Mouse (Mus musculus): ENCODE measurements around the gene Vps11. TPM values are rescaled to one million over a fixed set of nuclear protein-coding genes. Genes with fewer than 3 reads are reported as not detected.
"Not testable (repeated sequence)": the region's sequence is repeated elsewhere in the genome, so short reads cannot be mapped to it uniquely, and the experiment has no call there.

Vps11 gene
- polyA plus RNA-seq, 1 experiment from 2014 or later, result 20.9 TPM

GRCm38 (mm10) chr9:44306532-44306931, 54.9 kb downstream of the Vps11 start:
- Histone ChIP-seq H3K4me3 (ENCODE audit: low read length) (no peak overlapping the region), H3K36me3 (ENCODE audit: control insufficient read depth, insufficient read depth) (peaks cover 10% of the 10 kb centered on the region), H3K4me2 (ENCODE audit: low read depth, low read length) (no peak overlapping the region), H3K27me3 (ENCODE audit: control insufficient read depth, insufficient read depth, low read length) (no peaks in the 10 kb centered on the region), H3K27ac (ENCODE audit: low read length) (no peak overlapping the region), H3K4me1 (ENCODE audit: control insufficient read depth, insufficient read depth, low read length) (peaks cover 13% of the 10 kb centered on the region), H3K9ac (ENCODE audit: low read length) (no peak overlapping the region), H3K9me3 (replicated peaks; ENCODE audit: control insufficient read depth, low read length) (no peaks in the 10 kb centered on the region; the same call in 1 of the 2 replicates)
- WGBS, result 90% methylated on average over 6 of the region's 6 CpGs
- no peak for ATAC-seq (replicated peaks; ENCODE audit: extremely low read depth, insufficient read depth, low FRiP score)

- H3K36me3 ChIP-seq (ENCODE audit: control insufficient read depth, insufficient read depth), result peaks cover 10% of the 10 kb centered on the region
- peaks cover 11% of the 10 kb centered on the region for H3K4me1 ChIP-seq (ENCODE audit: control insufficient read depth, insufficient read depth, low read length)
- H3K9me3 ChIP-seq (replicated peaks; ENCODE audit: control insufficient read depth, low read length), result no peaks in the 10 kb centered on the region; the same call in 1 of the 2 replicates
- H3K4me3 ChIP-seq (ENCODE audit: low read length), result peak within 1 kb of the TSS; percentile 94
- H3K27ac ChIP-seq (ENCODE audit: low read length), result peak within 1 kb of the TSS; percentile 81
- WGBS, result under 1% methylated on average over 54 of the region's 54 CpGs
- peak within 1 kb of the TSS; percentile 97 for H3K9ac ChIP-seq (ENCODE audit: low read length)
- H3K27me3 ChIP-seq (ENCODE audit: control insufficient read depth, insufficient read depth, low read length), result no peaks in the 10 kb centered on the region
- peak; percentile 99 for ATAC-seq (replicated peaks; ENCODE audit: extremely low read depth, insufficient read depth, low FRiP score)
- peak within 1 kb of the TSS; percentile 92 for H3K4me2 ChIP-seq (ENCODE audit: low read depth, low read length)
These were observed 55.9 kb downstream of the Vps11 start, which contains the start of gene Hinfp for GRCm38 (mm10) chr9:44305466-44306079. Gene Hinfp, minus strand, starts transcription at chr9:44305671.

GRCm38 (mm10) chr9:44300001-44300400, 61.5 kb downstream of the Vps11 start:
- not testable (repeated sequence) for H3K9ac ChIP-seq (ENCODE audit: low read length); ATAC-seq (replicated peaks; ENCODE audit: extremely low read depth, insufficient read depth, low FRiP score); H3K27ac ChIP-seq (ENCODE audit: low read length); H3K4me2 ChIP-seq (ENCODE audit: low read depth, low read length); H3K27me3 ChIP-seq (ENCODE audit: control insufficient read depth, insufficient read depth, low read length); H3K4me3 ChIP-seq (ENCODE audit: low read length); H3K9me3 ChIP-seq (replicated peaks; ENCODE audit: control insufficient read depth, low read length)
- peaks cover 11% of the 10 kb centered on the region for H3K4me1 ChIP-seq (ENCODE audit: control insufficient read depth, insufficient read depth, low read length)
- peaks cover 53% of the 10 kb centered on the region for H3K36me3 ChIP-seq (ENCODE audit: control insufficient read depth, insufficient read depth)
- WGBS, result 88% methylated on average over 3 of the region's 3 CpGs

Small RNA genes within 50 kb of the gene (microRNA-seq; reads per million reads assigned to microRNA genes)
- not detected for gene Gm44335
- not detected for gene Mir7085

Other genes starting within 250 kb of the Vps11 start
- gene Gm49380, start 248.2 kb downstream of the Vps11 start, polyA plus RNA-seq (2015; fragmentation: Nextera tagmentation; extraction: Ambion mirVana), result 0.07 and 0.20 TPM in 2 replicates
- gene Rnf26, start 248.2 kb downstream of the Vps11 start, polyA plus RNA-seq (2015; fragmentation: Nextera tagmentation; extraction: Ambion mirVana), result 31.7 and 36.6 TPM in 2 replicates
- 104 and 111 TPM in 2 replicates for gene Mcam, start 227.2 kb downstream of the Vps11 start, polyA plus RNA-seq (2015; fragmentation: Nextera tagmentation; extraction: Ambion mirVana)
- 12.6 and 13.0 TPM in 2 replicates for gene Cbl, start 127.6 kb downstream of the Vps11 start, polyA plus RNA-seq (2015; fragmentation: Nextera tagmentation; extraction: Ambion mirVana)
- 0.88 and 2.5 TPM in 2 replicates for gene Ccdc153, start 121.0 kb downstream of the Vps11 start, polyA plus RNA-seq (2015; fragmentation: Nextera tagmentation; extraction: Ambion mirVana)
- 0.06 and 0.07 TPM in 2 replicates for gene Pdzd3, start 110.2 kb downstream of the Vps11 start, polyA plus RNA-seq (2015; fragmentation: Nextera tagmentation; extraction: Ambion mirVana)
- gene Nlrx1, start 93.1 kb downstream of the Vps11 start, polyA plus RNA-seq (2015; fragmentation: Nextera tagmentation; extraction: Ambion mirVana), result 7.3 and 7.9 TPM in 2 replicates
- gene Abcg4, start 73.1 kb downstream of the Vps11 start, polyA plus RNA-seq (2015; fragmentation: Nextera tagmentation; extraction: Ambion mirVana), result 1.9 and 2.5 TPM in 2 replicates
- gene Hinfp, start 56.0 kb downstream of the Vps11 start, polyA plus RNA-seq (2015; fragmentation: Nextera tagmentation; extraction: Ambion mirVana), result 15.8 and 18.7 TPM in 2 replicates
- 8.2 and 8.6 TPM in 2 replicates for gene C2cd2l, start 41.4 kb downstream of the Vps11 start, polyA plus RNA-seq (2015; fragmentation: Nextera tagmentation; extraction: Ambion mirVana)
- gene Dpagt1, start 35.7 kb downstream of the Vps11 start, polyA plus RNA-seq (2015; fragmentation: Nextera tagmentation; extraction: Ambion mirVana), result 28.5 and 33.7 TPM in 2 replicates
- 179 and 186 TPM in 2 replicates for gene H2afx, start 27.0 kb downstream of the Vps11 start, polyA plus RNA-seq (2015; fragmentation: Nextera tagmentation; extraction: Ambion mirVana)
- gene Hmbs, start 17.4 kb downstream of the Vps11 start, polyA plus RNA-seq (2015; fragmentation: Nextera tagmentation; extraction: Ambion mirVana), result 97.2 and 102 TPM in 2 replicates
- 14.6 and 18.0 TPM in 2 replicates for gene Hyou1, start 17.8 kb upstream of the Vps11 start, polyA plus RNA-seq (2015; fragmentation: Nextera tagmentation; extraction: Ambion mirVana)
- gene Slc37a4, start 35.2 kb upstream of the Vps11 start, polyA plus RNA-seq (2015; fragmentation: Nextera tagmentation; extraction: Ambion mirVana), result 37.8 and 42.0 TPM in 2 replicates
- gene Rps25, start 45.5 kb upstream of the Vps11 start, polyA plus RNA-seq (2015; fragmentation: Nextera tagmentation; extraction: Ambion mirVana), result 862 and 919 TPM in 2 replicates
- gene Trappc4, start 45.9 kb upstream of the Vps11 start, polyA plus RNA-seq (2015; fragmentation: Nextera tagmentation; extraction: Ambion mirVana), result 84.4 and 90.3 TPM in 2 replicates
- gene Ccdc84, start 56.9 kb upstream of the Vps11 start, polyA plus RNA-seq (2015; fragmentation: Nextera tagmentation; extraction: Ambion mirVana), result 21.3 and 23.5 TPM in 2 replicates
- not detected in 2 replicates for gene Foxr1, start 79.5 kb upstream of the Vps11 start, polyA plus RNA-seq (2015; fragmentation: Nextera tagmentation; extraction: Ambion mirVana)
- 0.50 TPM in 1 of 2 replicates, not detected in the other for gene Upk2, start 93.3 kb upstream of the Vps11 start, polyA plus RNA-seq (2015; fragmentation: Nextera tagmentation; extraction: Ambion mirVana)
- gene Bcl9l, start 121.2 kb upstream of the Vps11 start, polyA plus RNA-seq (2015; fragmentation: Nextera tagmentation; extraction: Ambion mirVana), result 11.1 and 11.3 TPM in 2 replicates
- 0.17 and 0.35 TPM in 2 replicates for gene Cxcr5, start 200.2 kb upstream of the Vps11 start, polyA plus RNA-seq (2015; fragmentation: Nextera tagmentation; extraction: Ambion mirVana)
- 9.2 and 10.5 TPM in 2 replicates for gene Ddx6, start 243.2 kb upstream of the Vps11 start, polyA plus RNA-seq (2015; fragmentation: Nextera tagmentation; extraction: Ambion mirVana)